Mouse (Mus musculus) granulocyte monocyte progenitor cell, adult 5-6 weeks (primary cell): ENCODE results near the gene Fam243. TPM values are rescaled to one million over a fixed set of nuclear protein-coding genes. Genes with fewer than 3 reads are reported as not detected.

Experiments used
- ATAC-seq: replicated peaks from 2 replicates; pipeline ENCODE4 v1.8.0; 2016; ENCODE audit warnings: mild to moderate bottlenecking, moderate TSS enrichment, inconsistent platforms; ENCODE audit not compliant: poor library complexity, severe bottlenecking
- total RNA-seq, 2 experiments: library from RNA; stranded (forward) in 1 of 2; stranded (reverse) in 1 of 2; fragments of 200-712, 200-1000 nt in 1 of 2; fragments of >200 nt in 1 of 2; fragmentation: Nextera tagmentation in 1 of 2; gene quantifications; 2 replicates each; pipeline ENCODE4 v1.2.3; 2014 to 2017

Gene Fam243
- total RNA-seq, 2 experiments from 2014 or later: not detected

- no peak for ATAC-seq
Observed at GRCm38 (mm10) chr16:92324309-92325061, 3.2 kb upstream of the Fam243 start.

- ATAC-seq: no peak
Observed at GRCm38 (mm10) chr16:92320361-92320760, 880 bp downstream of the Fam243 start.

- peak; percentile 92 for ATAC-seq
Observed at GRCm38 (mm10) chr16:92319353-92320109, 1.7 kb downstream of the Fam243 start.

GRCm38 (mm10) chr16:92316049-92316738 is 5.0 kb downstream of the Fam243 start:
- no peak for ATAC-seq

GRCm38 (mm10) chr16:92313953-92314741 is 7.1 kb downstream of the Fam243 start:
- ATAC-seq: peak; percentile 78

- ATAC-seq: no peak
Observed at GRCm38 (mm10) chr16:92309126-92309525, 12.1 kb downstream of the Fam243 start.

GRCm38 (mm10) chr16:92307947-92308346 is 13.3 kb downstream of the Fam243 start:
- ATAC-seq: no peak

- ATAC-seq: no peak
Observed at GRCm38 (mm10) chr16:92305519-92305918, 15.7 kb downstream of the Fam243 start.

- ATAC-seq: no peak
Observed at GRCm38 (mm10) chr16:92302506-92302905, 18.7 kb downstream of the Fam243 start.

GRCm38 (mm10) chr16:92301989-92302388 is 19.3 kb downstream of the Fam243 start:
- no peak for ATAC-seq

- ATAC-seq: peak; percentile 51
Observed at GRCm38 (mm10) chr16:92301412-92301806, 19.8 kb downstream of the Fam243 start.

- peak; percentile 94 for ATAC-seq
Observed at GRCm38 (mm10) chr16:92300649-92301411, 20.4 kb downstream of the Fam243 start, which contains the start of gene Smim11. Smim11 (plus strand) TSS chr16:92301286.

GRCm38 (mm10) chr16:92295328-92295727 is 25.9 kb downstream of the Fam243 start:
- ATAC-seq: no peak

- ATAC-seq: no peak
Observed at GRCm38 (mm10) chr16:92294267-92294970, 26.8 kb downstream of the Fam243 start.

GRCm38 (mm10) chr16:92292101-92292500 is 29.1 kb downstream of the Fam243 start, which contains the start of gene Kcne2:
Kcne2 (plus strand) TSS chr16:92292389.
- no peak for ATAC-seq

- no peak for ATAC-seq
Observed at GRCm38 (mm10) chr16:92290045-92290444, 31.2 kb downstream of the Fam243 start.

- no peak for ATAC-seq
Observed at GRCm38 (mm10) chr16:92288778-92289177, 32.5 kb downstream of the Fam243 start.

GRCm38 (mm10) chr16:92286609-92287008 is 34.6 kb downstream of the Fam243 start:
- ATAC-seq: peak; percentile 74

- ATAC-seq: no peak
Observed at GRCm38 (mm10) chr16:92285068-92285467, 36.2 kb downstream of the Fam243 start.
